Mouse (Mus musculus) CH12.LX (cell line): ENCODE measurements around the gene Lrrc20. TPM values are rescaled to one million over a fixed set of nuclear protein-coding genes. Genes with fewer than 3 reads are reported as not detected.

Experiments
- DNase-seq: peaks from one replicate; pipeline ENCODE4 v3.0.0-alpha.2; 2013; ENCODE audit errors: extremely low read depth
- H3K27ac ChIP-seq: 2 replicates; pipeline ENCODE4 v1.5.1; 2012; ENCODE audit warnings: low read depth, mild to moderate bottlenecking, control low read depth, moderate library complexity; ENCODE audit not compliant: insufficient read depth
- H3K27me3 ChIP-seq: replicated peaks from 2 replicates; pipeline ENCODE3; 2012; ENCODE audit warnings: inconsistent platforms
- H3K36me3 ChIP-seq, 2 experiments: replicated peaks in 1 of 2; 2 replicates each; pipeline versions ENCODE3 to v1.6.1; 2012; ENCODE audit warnings: inconsistent platforms in 1 of 2, low read length in 1 of 2, mild to moderate bottlenecking in 1 of 2, mixed read lengths in 1 of 2, moderate library complexity in 1 of 2; ENCODE audit not compliant: control insufficient read depth in 1 of 2, insufficient read depth in 1 of 2
- H3K4me1 ChIP-seq, 2 experiments: 2 replicates each; pipeline ENCODE4 v1.6.1; 2012; ENCODE audit warnings: inconsistent platforms in 1 of 2, moderate library complexity in 1 of 2; ENCODE audit not compliant: insufficient read depth in 2 of 2, control insufficient read depth in 1 of 2
- H3K4me2 ChIP-seq: 2 replicates; pipeline ENCODE4 v1.6.1; 2012; ENCODE audit warnings: low read depth, mild to moderate bottlenecking, control low read depth; ENCODE audit not compliant: poor library complexity, insufficient read depth, severe bottlenecking
- H3K4me3 ChIP-seq, 3 experiments: fragments of 150-350 bp in 1 of 3; sonication (generic) in 1 of 3; replicated peaks in 1 of 3; 2 replicates each; pipeline versions ENCODE3 to v1.5.1; 2011 to 2012; ENCODE audit warnings: low read depth in 2 of 3, low read length in 2 of 3, mild to moderate bottlenecking in 2 of 3, moderate library complexity in 2 of 3, control low read depth in 1 of 3, improper control_type of control experiment in 1 of 3, inconsistent platforms in 1 of 3, mixed read lengths in 1 of 3; ENCODE audit not compliant: poor library complexity in 1 of 3
- H3K79me2 ChIP-seq: replicated peaks from 2 replicates; pipeline ENCODE4 v1.6.1; 2012; ENCODE audit warnings: mild to moderate bottlenecking, moderate library complexity; ENCODE audit not compliant: control insufficient read depth, poor library complexity, insufficient read depth, severe bottlenecking; ENCODE audit errors: extremely low read depth
- H3K9ac ChIP-seq: 2 replicates; pipeline ENCODE4 v1.6.1; 2012; ENCODE audit warnings: low read depth, mild to moderate bottlenecking, control low read depth, moderate library complexity; ENCODE audit not compliant: insufficient read depth
- H3K9me3 ChIP-seq: replicated peaks from 2 replicates; pipeline ENCODE3; 2012; ENCODE audit warnings: low read length, inconsistent platforms, mixed read lengths
- BHLHE40 ChIP-seq: IDR thresholded peaks from 2 replicates; pipeline ENCODE4 v1.6.1; 2011; ENCODE audit warnings: mild to moderate bottlenecking, low read depth, low read length, improper control_type of control experiment
- CHD1 ChIP-seq: IDR thresholded peaks from 2 replicates; pipeline ENCODE4 v1.6.1; 2012; ENCODE audit warnings: low read depth, low read length, improper control_type of control experiment, inconsistent platforms
- CHD2 ChIP-seq: IDR thresholded peaks from 2 replicates; pipeline ENCODE4 v1.6.1; 2011; ENCODE audit warnings: low read length, improper control_type of control experiment
- ELF1 ChIP-seq: IDR thresholded peaks from 2 replicates; pipeline ENCODE4 v1.6.1; 2014; ENCODE audit warnings: low read depth, mild to moderate bottlenecking, inconsistent platforms, low read length, improper control_type of control experiment
- IRF4 ChIP-seq: IDR thresholded peaks from 2 replicates; pipeline ENCODE4 v1.6.1; 2014; ENCODE audit warnings: low read depth, mild to moderate bottlenecking, inconsistent platforms, low read length, improper control_type of control experiment
- JUN ChIP-seq: IDR thresholded peaks from 2 replicates; pipeline ENCODE4 v1.6.1; 2011; ENCODE audit warnings: low read depth, mild to moderate bottlenecking, low read length, improper control_type of control experiment, moderate library complexity; ENCODE audit not compliant: insufficient read depth
- JUND ChIP-seq: conservative IDR thresholded peaks from 2 replicates; pipeline ENCODE4 v1.6.1; 2011; ENCODE audit warnings: low read depth, low read length, improper control_type of control experiment
- MAFK ChIP-seq: IDR thresholded peaks from 2 replicates; pipeline ENCODE4 v1.6.1; 2011; ENCODE audit warnings: low read length, improper control_type of control experiment; ENCODE audit not compliant: insufficient replicate concordance
- MAX ChIP-seq: IDR thresholded peaks from 2 replicates; pipeline ENCODE4 v1.6.1; 2011; ENCODE audit warnings: low read length, improper control_type of control experiment
- NRF1 ChIP-seq: IDR thresholded peaks from 2 replicates; pipeline ENCODE4 v1.6.1; 2014; ENCODE audit warnings: low read depth, mild to moderate bottlenecking, inconsistent platforms, low read length, improper control_type of control experiment, moderate library complexity
- PAX5 ChIP-seq: IDR thresholded peaks from 2 replicates; pipeline ENCODE4 v1.6.1; 2012; ENCODE audit warnings: low read length, inconsistent platforms, mixed read lengths
- POLR2A ChIP-seq: IDR thresholded peaks from 2 replicates; pipeline ENCODE4 v1.6.1; 2011; ENCODE audit warnings: low read depth, mild to moderate bottlenecking, improper control_type of control experiment, low read length
- RAD21 ChIP-seq: IDR thresholded peaks from 2 replicates; pipeline ENCODE4 v1.6.1; 2011; ENCODE audit warnings: low read depth, mild to moderate bottlenecking, low read length, improper control_type of control experiment, moderate library complexity
- SIN3A ChIP-seq: IDR thresholded peaks from 2 replicates; pipeline ENCODE4 v1.6.1; 2012; ENCODE audit warnings: low read length, improper control_type of control experiment, inconsistent platforms
- UBTF ChIP-seq: IDR thresholded peaks from 2 replicates; pipeline ENCODE4 v1.6.1; 2012; ENCODE audit warnings: low read depth, mild to moderate bottlenecking, inconsistent platforms, low read length, improper control_type of control experiment, moderate library complexity
- USF2 ChIP-seq: conservative IDR thresholded peaks from 2 replicates; pipeline ENCODE4 v1.6.1; 2011; ENCODE audit warnings: low read depth, low read length, improper control_type of control experiment
- ZKSCAN1 ChIP-seq: IDR thresholded peaks from 2 replicates; pipeline ENCODE4 v1.6.1; 2012; ENCODE audit warnings: low read depth, inconsistent platforms, low read length, improper control_type of control experiment, borderline replicate concordance
- dilution Hi-C: fragments of 300-500 bp; cut with MboI; formaldehyde crosslinking; loops from 2 replicates; pipeline ENCODE4 v1.14.3; 2020; ENCODE audit warnings: low sequenced_read_pairs; ENCODE audit not compliant: extremely low pct_unique_long_range_greater_than_20kb, extremely low pct_ligation_motif_present
- in situ Hi-C: fragments of 300-500 bp; cut with MboI; formaldehyde crosslinking; loops from 3 replicates; pipeline ENCODE4 v1.14.3; 2019; ENCODE audit warnings: low sequenced_read_pairs, low pct_ligation_motif_present, low pct_unique_long_range_greater_than_20kb, mixed read lengths
- polyA plus RNA-seq: library from polyadenylated mRNA; unstranded; fragments of >175 nt; gene quantifications from 2 replicates; pipeline ENCODE4 v1.2.1, GENCODE M21; 2012; ENCODE audit warnings: low read depth; ENCODE audit not compliant: insufficient read length
- total RNA-seq, 2 experiments: library from RNA; depleted of rRNA; stranded (reverse); fragments of 300-350 nt in 1 of 2; fragments of >200 nt in 1 of 2; gene quantifications; 2 replicates each; pipeline ENCODE4 v1.2.3; 2012 to 2014

The Lrrc20 gene
- total and polyA plus RNA-seq, 3 experiments, result 8.0 to 13.7 (median 9.9) TPM

- in situ Hi-C loops (no loop called here), dilution Hi-C loops (no loop called here)
- no peak for TF ChIP-seq SIN3A
- TF ChIP-seq RAD21, result no peak
- TF ChIP-seq POLR2A, result no peak
- TF ChIP-seq JUND, result no peak
- TF ChIP-seq BHLHE40, result no peak
- no peak for TF ChIP-seq IRF4
- no peak for TF ChIP-seq ELF1
- no peak for TF ChIP-seq PAX5
- no peak for TF ChIP-seq USF2
- TF ChIP-seq MAFK, result no peak
- TF ChIP-seq ZKSCAN1, result no peak
- no peak for TF ChIP-seq NRF1
- TF ChIP-seq JUN, result no peak
- TF ChIP-seq CHD1, result no peak
- no peak for TF ChIP-seq CHD2
- Histone ChIP-seq H3K9me3 (no peaks in the 10 kb centered on the region), H3K27me3 (no peaks in the 10 kb centered on the region), H3K9ac (no peak overlapping the region), H3K27ac (no peak overlapping the region), H3K4me2 (no peak overlapping the region), H3K79me2 (no peaks in the 10 kb centered on the region), H3K4me1 (peaks cover 3 to 17% of the 10 kb centered on the region in 2 experiments; a peak in 3 of 4 replicates), H3K4me3 (no peak overlapping the region), H3K36me3 (peaks cover 3 to 57% of the 10 kb centered on the region in 2 experiments)
- no peak for DNase-seq
Observed at GRCm38 (mm10) chr10:61544127-61544862, 68.7 kb downstream of the Lrrc20 start.

GRCm38 (mm10) chr10:61544863-61545240 lies 69.3 kb downstream of the Lrrc20 start:
- dilution Hi-C loops, result no loop called here
- no peak overlapping the region for H3K4me2 ChIP-seq

More at GRCm38 (mm10) chr10:61544863-61545240, 69.3 kb downstream of the Lrrc20 start:
- DNase-seq, result no peak
- in situ Hi-C loops, result no loop called here
- no peak overlapping the region for H3K27ac ChIP-seq
- no peaks in the 10 kb centered on the region for H3K9me3 ChIP-seq
- H3K9ac ChIP-seq, result no peak overlapping the region
- no peak for TF ChIP-seq JUND
- no peak for TF ChIP-seq MAX
- TF ChIP-seq UBTF, result no peak
- H3K79me2 ChIP-seq, result no peaks in the 10 kb centered on the region
- H3K4me1 ChIP-seq, result peaks cover 3 to 14% of the 10 kb centered on the region in 2 experiments; a peak in 3 of 4 replicates
- no peak overlapping the region for H3K4me3 ChIP-seq
- no peaks in the 10 kb centered on the region for H3K27me3 ChIP-seq
- H3K36me3 ChIP-seq, result peaks cover 3 to 63% of the 10 kb centered on the region in 2 experiments
